Mouse (Mus musculus) right cerebral cortex, postnatal 14 days (tissue): ENCODE data around the gene Irx3.

Source experiments
- DNase-seq: peaks from one replicate; pipeline ENCODE4 v3.0.0; 2022

The Irx3 gene

GRCm38 (mm10) chr8:91801839-91802238 lies at the start of gene Irx3:
Irx3 (minus strand) TSS chr8:91802067.
- DNase-seq, result no peak

DNA sequence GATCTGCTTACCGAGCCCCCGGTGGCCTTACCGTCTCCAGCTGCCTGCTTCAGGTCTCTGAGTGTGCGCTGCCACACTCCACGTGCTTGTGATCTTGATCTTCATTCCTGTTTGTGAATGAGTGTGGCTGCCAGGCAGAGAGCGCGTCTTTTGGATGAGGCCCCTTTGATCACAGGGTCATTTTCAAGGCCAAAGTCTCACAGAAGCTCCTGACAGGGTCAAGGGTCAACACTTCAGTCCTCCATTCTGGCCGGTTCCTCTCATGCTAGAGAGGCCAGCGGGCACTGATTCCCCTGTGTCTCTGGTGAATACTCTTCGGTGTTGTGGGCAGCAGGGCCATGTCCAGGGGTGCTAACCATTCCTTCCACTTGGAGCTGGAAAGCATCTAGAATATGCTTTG lies 49.5 kb upstream of the Irx3 start:
- no peak for DNase-seq

DNA sequence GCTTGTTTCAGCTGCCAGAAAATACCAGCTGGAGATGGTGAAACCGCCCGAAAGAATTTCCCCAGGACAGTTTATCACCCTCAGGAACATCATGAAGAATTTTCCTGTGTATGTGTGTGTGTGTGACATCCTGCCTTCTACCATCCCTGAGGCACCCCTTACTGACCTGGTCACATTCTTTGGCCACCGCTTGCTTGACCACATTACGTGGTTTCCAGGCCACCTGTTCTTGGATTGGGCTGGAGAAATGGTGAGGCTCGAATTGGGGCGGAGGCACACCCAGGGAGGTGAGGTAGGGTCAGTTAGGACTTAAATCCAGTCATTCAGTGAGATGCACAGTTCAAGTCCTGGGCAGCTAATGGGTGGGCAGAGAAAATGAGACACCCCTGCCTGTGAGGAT lies 48.1 kb upstream of the Irx3 start:
- DNase-seq, result no peak

DNA sequence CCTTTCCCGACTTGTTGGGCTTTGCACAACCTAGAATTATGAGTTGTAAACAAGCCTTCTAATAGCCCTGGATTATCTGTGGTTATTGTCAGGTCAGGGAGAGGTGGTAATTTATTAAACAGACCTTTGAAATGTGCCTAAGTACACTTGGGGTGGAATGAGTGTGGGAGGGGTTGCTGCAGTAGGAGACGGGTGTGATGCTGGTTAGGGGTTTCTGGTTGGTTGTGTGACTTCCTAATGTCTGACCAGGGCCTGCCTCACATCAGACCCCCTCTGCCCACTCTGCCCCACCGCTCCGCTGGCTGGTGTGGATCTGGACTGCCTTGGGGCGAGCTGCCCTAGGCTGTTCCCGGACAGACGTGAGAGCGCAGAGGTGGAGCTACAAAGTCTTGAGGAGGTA lies 47.7 kb upstream of the Irx3 start:
- DNase-seq, result no peak

- peak; percentile 18 for DNase-seq
Observed at GRCm38 (mm10) chr8:91845641-91846040, 43.8 kb upstream of the Irx3 start.

- no peak for DNase-seq
Observed at GRCm38 (mm10) chr8:91837131-91837530, 35.3 kb upstream of the Irx3 start.

DNA sequence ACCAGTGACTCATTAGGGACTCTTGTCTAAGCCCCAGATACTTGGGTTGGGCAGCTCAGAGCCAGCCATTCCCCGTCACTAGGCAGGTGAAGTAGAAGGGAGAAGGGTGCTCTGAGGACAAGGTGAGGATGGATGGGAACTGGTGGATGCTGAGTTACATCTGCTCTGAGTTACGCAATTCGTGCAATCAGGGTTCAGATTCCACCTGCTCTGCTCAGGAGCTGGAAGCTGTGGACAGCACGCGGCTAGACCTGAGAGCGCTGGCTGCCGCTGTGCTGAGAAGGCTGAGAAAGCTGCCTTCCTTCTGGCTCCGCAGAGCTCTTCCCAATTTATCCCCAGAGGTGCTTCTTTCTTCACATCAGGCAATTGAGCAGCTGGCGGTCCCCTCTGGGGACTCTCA lies 34.8 kb upstream of the Irx3 start:
- DNase-seq, result no peak

DNA sequence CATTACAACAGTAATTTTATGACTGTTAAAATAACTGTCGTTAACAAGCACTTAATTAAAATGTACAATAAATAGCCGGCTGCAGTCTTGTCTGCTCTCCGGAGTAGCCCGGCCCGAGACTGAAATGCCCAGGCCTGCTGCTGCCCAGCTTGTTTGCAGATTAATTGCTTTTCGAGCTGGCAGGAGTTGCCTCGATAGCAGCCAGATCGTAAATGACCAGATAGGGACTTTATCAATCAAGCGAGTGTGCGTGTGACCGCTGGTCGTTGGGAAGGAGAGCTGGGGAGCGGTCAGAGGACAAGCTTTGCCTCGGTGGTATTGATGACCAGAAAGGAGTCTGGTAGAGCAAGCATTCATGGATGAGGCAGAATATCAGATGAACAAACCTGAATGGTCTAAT lies 25.8 kb upstream of the Irx3 start:
- no peak for DNase-seq

GRCm38 (mm10) chr8:91827192-91827591 lies 25.3 kb upstream of the Irx3 start:
- DNase-seq, result no peak

DNA sequence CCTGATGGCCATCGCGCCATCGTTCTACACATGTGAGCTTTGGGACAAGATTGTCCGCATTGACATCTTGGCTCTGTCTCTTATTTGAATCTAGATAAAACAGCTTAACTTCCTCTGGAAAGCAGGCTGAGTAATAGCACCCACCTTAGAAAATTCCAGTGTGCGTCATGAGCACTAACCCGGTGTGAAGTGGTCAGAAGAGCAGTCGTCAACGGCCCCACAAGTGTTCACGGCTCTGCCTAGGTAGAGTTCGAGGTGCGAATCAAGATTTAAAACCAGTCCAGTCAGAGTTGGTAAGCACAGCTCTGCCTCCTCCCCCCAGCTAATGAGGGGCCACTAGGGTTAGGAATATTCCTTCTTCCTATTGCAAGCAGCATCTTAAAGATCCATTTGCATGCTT lies 21.5 kb upstream of the Irx3 start:
- no peak for DNase-seq

DNA sequence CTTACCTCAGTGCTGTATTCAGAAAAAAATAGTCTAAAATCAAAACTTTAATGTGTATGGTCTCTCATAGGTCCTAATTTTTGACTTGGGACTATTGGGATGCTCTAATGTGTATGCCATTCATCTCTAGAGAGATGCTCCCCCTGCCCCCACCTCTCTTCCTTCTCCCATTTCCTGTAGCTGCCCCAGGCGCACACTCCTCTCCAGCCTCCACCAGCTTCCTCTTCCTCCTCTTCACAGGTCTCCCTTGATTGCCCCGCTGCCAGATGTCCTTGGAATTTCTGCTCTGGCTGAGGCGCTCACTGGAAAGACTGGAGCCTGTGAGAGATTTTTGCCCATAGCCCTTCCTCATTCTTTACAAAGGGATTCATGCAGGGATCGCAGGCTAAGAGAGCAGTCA lies 20.9 kb upstream of the Irx3 start:
- no peak for DNase-seq

DNA sequence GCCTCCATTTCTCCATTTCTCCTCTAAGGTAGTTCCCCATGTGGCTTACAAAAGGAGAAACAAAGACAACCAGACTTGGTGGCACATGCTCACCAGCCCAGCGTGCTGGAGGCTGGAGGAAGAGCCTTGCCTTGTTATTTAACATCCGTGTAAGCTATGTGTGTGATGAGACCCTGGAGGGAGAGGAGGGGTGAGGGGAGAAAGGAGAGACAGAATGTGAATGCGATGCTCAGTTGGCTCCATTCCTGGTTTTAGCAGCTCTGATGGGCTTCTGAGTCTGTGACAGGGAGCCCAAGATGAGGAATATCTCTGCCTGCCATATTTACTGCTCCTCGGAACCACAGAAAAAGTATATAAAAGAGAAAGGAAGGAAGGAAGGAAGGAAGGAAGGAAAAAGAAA lies 20.1 kb upstream of the Irx3 start:
- DNase-seq, result no peak

DNA sequence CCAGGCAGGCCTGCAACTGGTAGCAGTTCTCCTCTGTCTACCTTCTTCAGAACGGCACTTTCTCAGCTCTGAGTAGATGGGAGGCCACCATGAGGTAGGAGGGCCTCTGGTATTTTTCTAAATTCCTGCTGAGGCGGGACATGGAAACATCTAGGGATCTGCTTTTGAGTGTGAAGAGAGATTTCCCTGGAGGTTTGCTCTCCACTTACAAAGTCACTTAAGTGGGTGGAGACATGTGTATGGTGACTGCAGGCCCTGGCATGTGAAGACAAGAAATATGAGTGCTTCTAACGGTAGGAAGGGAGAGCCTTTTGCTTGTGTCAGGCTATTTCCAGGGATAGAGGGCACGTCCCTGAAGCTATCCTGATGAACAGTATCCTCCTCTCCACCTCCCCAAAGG lies 17.9 kb upstream of the Irx3 start:
- DNase-seq, result no peak

- DNase-seq, result no peak
Observed at GRCm38 (mm10) chr8:91818784-91819183, 16.9 kb upstream of the Irx3 start.

- no peak for DNase-seq
Observed at GRCm38 (mm10) chr8:91814106-91814505, 12.2 kb upstream of the Irx3 start.

GRCm38 (mm10) chr8:91806720-91807241 lies 4.9 kb upstream of the Irx3 start:
- DNase-seq, result no peak

GRCm38 (mm10) chr8:91806084-91806719 lies 4.3 kb upstream of the Irx3 start:
- DNase-seq, result no peak

GRCm38 (mm10) chr8:91805254-91805671 lies 3.4 kb upstream of the Irx3 start:
- DNase-seq, result no peak

- no peak for DNase-seq
Observed at GRCm38 (mm10) chr8:91804403-91805253, 2.8 kb upstream of the Irx3 start.

DNA sequence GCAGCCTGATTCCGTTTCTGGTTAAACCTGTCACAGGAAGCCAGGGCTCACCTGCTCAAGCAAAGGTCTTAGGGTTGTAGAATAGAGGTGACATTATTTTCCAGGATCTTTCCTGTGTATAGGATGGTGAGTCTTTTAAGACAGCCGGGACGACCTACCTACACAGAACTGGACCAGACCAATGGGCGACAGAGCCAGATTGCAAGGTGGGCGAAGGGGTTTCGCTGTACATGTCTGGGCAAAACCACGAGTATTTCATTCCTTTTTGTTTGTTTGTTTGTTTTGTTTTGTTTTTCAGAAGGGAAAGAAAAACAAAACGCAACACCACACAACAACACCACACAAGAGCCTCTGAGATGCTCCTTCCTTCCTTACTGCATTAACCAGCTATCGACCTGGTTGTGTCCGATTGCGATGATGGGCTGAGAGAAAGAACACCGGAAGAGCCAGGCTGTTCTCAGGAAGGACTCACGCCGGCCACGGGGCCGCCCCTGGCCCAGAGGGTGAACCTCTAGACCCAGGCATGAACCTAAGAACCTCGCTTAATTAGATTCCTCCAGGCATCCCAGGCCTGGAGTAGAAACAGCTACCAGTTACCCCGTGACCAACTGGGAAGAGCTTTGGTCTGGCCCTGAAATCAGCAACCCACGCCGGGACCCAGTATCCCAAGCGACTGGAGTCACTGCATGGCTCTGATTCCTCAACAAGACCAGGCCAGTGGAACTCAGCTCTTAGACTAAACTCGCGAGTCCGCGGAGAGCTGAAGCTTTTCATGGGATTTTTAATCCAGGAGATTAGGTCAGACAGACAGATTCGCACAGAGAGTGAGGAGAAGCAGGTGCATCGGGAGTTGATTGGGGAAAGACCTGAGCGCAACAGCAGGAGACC lies 1.9 kb upstream of the Irx3 start:
- no peak for DNase-seq

DNA sequence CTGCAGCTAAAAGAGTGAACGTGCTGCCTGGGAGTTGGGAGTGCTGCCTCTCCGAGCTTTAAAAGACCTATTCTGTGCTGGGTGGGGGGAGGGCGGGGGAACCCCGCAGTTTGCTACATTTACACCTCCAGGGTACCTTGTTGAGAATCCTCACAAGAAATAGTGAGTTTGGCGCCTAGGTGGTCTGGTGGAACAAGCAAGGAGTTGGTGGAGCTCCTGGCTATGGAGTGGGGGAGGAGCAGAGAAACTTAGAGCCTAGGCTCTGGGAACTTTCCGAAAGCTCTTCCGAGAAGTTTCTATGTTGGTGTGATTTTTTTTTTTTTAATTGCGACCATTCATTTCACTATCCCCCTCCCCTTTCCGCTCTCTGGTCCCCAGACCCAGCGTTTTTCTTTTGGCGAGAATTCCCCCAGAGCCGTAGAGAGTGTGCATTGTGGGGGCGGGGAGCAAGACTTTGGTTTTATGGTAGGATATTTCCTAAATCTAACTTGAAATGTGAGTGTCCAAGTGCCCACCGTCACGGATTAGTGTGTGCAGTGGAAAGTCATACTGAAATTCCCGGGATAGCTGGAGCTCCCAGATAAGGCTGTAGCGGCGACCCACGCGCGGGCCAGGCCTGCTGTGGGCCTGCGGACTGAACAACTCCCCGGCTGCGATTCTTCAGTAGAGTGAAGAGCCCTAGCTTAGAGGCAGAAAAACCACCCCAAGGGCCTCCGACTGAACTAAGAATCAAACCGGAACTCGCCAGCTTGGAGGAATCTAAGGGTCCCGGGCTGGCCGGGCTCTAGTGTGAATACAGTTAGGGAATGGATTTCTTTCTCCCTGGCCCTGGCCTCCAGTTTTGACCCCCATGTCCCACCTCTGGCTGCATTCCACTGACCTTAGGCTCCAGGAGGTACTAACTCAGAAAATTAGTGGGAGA lies 795 bp upstream of the Irx3 start:
- no peak for DNase-seq

GRCm38 (mm10) chr8:91801241-91801811 lies 541 bp downstream of the Irx3 start:
- DNase-seq, result no peak
